Mouse (Mus musculus) left cerebral cortex, postnatal 14 days (tissue): Measurements from ENCODE around the gene Spn. TPM values are rescaled to one million over a fixed set of nuclear protein-coding genes. Genes with fewer than 3 reads are reported as not detected.
A peak's percentile ranks its signal among the peaks of the same experiment; 100 is the strongest.

Source experiments
- DNase-seq, 2 experiments: peaks; one replicate each; pipeline ENCODE4 v3.0.0; 2021 to 2022; ENCODE audit warnings: low spot score in 2 of 2, mixed read lengths in 1 of 2
- intact Hi-C: fragments of 180-260 bp; cut with DNase I; formaldehyde crosslinking; loops from one replicate; pipeline ENCODE4 v1.15.1; 2025
- total RNA-seq, 2 experiments: library from RNA; stranded (reverse); gene quantifications; 2 replicates each; pipeline ENCODE4 v1.2.3; 2021

The Spn gene
- total RNA-seq, 2 experiments from 2014 or later = 0.11 TPM; not detected in 1

DNA sequence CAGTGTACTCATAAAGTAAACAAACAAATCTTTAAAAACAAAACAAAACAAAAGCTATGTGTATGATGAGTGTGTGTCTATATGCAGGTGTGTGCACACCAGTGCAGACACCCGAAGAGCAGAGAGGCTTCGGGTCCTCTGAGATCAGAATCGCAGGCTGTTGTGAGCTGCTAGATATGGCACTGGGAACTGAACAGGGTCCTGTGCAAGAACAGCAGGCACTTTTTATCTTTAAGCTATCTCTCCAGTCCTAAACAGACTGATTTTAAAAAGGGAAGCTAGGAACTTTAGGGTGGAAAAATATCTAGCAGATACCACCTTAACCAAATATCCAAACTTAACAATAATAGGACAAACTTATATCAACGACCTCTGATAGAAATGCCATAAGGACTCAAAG, 5.0 kb upstream of the Spn start:
- no peak for DNase-seq
- intact Hi-C loops = loop anchor here (5.0 kb wide), 1 partner anchor 35 kb away; no protein-coding TSS in a partner anchor

DNA sequence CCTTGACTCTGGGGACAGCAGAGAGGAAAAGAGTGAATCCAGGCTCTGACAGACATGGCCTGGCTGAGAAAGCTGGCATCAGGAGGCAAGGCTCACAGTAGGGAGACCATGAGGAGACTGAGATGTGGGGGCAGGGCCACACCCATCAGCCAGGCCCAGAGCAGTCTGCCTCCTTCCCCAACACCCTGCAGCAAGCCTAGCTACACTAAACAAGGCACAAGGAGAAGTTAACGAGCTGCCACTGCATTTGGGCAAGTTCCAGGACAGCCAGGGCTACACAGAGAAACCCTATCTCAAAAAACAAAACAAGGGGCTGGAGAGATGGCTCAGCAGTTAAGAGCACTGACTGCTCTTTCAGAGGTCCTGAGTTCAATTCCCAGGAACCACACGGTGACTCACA, 4.6 kb upstream of the Spn start:
- DNase-seq = no peak
- intact Hi-C loops = loop anchor here (5.0 kb wide), 1 partner anchor 35 kb away; no protein-coding TSS in a partner anchor

DNA sequence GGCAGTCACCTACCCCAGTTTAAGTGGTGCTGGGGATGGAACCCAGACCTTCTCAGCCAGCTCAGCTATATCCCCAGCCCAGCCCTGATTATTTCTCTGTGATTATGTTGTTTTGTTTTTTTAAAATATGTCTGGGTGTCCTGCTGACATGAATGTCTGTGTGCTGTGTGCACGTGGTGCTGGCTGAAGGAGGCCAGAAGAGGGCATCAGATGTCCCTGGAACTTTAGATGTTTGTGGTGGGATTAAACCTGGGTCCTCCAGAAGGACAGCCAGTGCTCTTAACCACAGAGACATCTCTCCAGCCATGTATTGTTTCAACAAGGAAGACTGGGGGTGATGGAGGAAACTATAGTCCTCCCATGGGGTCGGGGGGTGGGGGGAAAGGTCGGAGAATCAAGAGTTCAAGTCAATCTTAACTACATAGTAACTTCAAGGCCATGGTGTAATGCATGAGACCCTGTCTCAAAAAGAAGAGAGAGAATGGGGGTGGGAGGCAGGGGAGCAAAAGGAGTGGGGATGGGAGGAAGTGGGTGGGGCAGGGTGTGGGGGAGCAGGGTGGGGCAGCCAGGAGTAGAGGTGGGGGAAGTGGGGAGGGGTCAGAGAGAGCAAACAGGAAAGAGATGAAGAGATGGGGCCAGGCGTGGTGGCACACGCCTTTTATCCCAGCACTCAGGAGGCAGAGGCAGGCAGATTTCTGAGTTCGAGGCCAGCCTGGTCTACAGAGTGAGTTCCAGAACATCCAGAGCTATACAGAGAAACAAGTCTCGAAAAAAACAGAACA, 3.2 kb upstream of the Spn start:
- no peak for DNase-seq
- intact Hi-C loops = loop anchor here (5.0 kb wide), 1 partner anchor 36 kb away; no protein-coding TSS in a partner anchor

DNA sequence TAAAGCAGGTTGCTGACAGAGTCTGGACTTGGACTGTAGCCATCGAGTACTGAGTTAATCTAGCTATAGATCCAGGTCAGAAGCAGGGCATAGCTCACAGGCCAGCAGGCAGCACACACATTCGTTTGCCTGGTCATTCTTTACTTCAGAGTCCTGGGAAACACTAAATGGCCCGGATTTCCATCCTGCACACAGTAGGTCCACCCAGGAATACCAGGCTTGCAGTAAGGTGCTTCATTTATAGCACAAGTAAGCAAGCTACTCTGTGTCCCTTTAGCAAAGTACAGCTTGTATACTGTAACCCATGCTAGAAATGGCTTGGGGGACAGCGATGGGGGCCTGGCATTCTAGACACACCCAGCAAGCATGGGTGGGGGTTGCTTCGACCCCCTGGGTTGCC, 1.9 kb upstream of the Spn start:
- intact Hi-C loops = no loop called here
- no peak for DNase-seq

DNA sequence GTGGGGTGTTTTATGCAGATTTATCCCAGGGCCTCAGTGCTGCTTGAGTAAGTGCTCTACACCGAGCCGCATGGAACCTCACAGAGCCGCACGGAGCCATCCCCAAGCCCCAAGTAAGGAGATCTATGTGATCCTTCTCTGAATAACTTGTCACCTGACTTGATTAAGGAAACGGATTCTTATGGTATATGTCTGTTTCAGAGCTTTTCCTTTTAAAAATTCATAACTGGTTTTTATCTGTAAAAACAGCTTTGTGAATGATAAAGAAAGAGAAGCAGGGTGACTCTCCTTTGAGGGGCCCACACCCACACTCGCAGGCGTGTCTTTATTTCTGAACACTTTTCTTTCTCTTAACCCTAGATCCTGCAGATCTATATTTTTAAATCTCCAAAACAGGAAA, 1.5 kb upstream of the Spn start:
- no peak for DNase-seq
- intact Hi-C loops = no loop called here

DNA sequence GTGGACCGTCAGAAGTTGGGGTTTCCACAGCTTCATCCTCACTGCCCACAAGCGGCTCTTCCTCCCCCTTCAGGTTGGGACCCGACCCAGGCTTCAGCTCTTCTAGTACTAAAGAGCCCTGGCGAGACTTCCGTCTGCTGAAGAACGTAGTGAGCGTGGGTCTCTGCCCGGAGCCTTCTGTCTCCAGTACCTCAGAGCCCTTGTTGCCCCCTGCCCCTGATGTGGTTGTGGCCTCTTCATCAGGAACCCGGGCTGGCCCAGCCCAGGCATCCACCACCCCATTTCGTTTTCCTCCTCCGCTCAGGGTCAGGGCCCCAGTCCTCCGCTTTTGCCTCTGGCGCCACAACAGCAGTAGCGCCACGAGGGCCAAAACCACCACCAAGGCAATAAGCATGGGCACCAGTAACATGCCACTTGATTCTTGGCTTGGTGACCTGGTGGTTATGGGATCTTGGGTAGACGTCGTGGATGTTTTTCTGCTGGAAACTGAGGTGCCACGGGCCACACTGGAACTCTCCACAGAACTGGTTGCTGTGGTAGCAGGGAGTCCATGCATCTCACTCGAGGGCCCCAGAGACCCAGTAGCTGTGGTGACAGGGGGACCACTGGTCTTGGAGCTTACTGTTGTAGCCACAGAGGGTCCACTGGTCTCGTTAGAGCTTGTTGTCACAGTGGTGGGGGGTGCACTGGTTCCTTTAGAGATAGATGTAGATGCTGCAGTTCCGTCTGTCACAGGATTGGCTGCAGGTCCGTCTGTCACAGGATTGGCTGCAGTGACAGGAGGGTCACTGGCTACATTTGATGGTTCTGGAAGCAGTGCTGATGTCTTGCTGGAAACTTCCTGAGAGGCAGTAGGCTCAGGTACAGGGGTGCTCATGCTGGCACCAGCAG, 1.2 kb downstream of the Spn start:
- no peak for DNase-seq
- intact Hi-C loops = no loop called here

DNA sequence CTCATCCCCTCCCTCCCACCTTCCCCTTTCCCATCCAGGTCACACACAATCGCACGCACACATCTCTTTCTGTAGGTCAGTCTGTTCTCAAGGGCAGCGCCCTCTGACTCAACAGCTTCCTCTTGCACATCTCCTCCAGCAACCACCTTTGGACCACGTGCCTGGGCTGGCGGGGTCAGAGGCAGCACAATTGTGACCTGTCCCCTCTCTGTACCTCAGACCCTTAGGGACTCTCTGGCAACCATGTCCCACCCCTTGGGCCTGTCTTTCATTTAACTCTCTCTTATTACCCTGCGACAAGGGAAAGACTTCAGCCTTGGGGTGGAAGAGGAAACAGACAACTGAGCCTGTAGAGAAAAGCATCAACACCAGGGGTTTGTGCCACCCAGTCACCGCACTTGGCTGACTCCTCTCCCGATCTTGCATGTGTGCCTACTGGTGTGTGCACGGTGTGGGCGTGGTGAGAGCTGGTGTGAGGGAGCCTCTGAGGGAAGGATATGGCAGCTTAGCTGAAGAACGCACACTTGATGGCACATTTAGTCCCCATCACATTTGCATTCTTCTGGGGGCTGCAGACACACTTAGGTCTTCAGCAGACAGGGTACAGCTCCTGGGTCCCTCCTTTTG, 2.7 kb downstream of the Spn start:
- DNase-seq = no peak
- intact Hi-C loops = loop anchor here (5.0 kb wide), 1 partner anchor 37 kb away; no protein-coding TSS in a partner anchor

DNA sequence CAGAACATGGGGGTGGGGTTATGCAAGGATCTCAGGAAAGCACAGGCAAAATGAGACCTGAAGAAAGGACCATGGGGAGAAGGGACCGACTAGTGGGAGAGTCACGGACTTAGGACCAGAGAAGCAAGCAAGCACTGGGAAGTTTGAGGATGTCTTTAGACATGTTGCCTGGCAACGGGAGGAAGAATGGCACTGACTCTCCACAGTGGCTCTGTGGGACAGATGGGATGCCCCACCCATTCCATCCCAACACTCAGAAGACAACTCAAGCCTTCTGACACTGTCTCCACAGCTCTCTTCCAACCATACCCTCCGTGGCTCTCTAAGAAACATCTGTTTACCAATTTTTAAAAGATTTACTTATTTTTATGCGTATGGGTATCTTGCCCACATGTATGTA, 4.5 kb downstream of the Spn start:
- intact Hi-C loops = loop anchor here (5.0 kb wide), 1 partner anchor 39 kb away; no protein-coding TSS in a partner anchor
- no peak for DNase-seq

DNA sequence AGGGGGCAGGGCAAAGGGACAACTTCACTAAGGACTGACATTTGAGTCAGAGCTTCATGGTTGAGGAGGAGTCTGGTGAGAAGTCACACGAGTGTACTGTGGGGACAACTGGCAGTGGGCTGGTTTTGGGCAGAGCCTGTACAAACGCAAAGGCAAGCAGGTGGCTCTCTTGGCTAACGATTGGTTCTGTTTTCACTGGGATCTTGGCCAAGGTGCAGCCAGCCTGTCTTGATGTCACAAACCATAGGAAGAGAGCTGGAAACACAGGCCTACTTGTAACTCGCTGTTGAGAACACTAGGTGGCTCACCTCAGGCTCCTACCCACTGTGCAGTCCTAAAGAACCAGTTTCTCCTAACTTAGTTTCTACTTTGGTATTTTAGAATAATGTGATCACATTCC, 8.0 kb downstream of the Spn start:
- DNase-seq = peak; percentile 49 to 85
- intact Hi-C loops = loop anchor here (5.0 kb wide), 1 partner anchor 43 kb away; no protein-coding TSS in a partner anchor

DNA sequence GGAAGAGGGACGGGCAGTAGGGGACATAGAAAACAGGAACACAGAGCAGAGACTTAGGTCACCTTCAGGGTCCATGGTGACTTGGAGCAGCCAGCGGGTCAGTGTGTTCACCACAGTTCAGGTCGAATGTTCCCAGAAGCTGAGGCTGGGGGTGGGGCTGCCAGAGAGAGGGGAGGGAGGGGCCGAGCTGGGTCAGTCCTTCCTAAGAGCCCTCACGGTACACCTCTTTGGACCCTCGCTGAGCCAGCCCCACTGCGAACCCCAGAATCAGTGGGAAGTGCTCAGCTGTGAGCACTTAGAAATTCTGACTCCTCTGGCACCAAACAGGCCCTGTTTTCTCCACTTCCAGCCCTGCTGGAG, 15.7 kb downstream of the Spn start, which contains the start of gene Qprt:
Gene Qprt (minus strand): TSS at position 316 of the 360 bp plus-strand sequence.
- DNase-seq = no peak
- intact Hi-C loops = no loop called here

DNA sequence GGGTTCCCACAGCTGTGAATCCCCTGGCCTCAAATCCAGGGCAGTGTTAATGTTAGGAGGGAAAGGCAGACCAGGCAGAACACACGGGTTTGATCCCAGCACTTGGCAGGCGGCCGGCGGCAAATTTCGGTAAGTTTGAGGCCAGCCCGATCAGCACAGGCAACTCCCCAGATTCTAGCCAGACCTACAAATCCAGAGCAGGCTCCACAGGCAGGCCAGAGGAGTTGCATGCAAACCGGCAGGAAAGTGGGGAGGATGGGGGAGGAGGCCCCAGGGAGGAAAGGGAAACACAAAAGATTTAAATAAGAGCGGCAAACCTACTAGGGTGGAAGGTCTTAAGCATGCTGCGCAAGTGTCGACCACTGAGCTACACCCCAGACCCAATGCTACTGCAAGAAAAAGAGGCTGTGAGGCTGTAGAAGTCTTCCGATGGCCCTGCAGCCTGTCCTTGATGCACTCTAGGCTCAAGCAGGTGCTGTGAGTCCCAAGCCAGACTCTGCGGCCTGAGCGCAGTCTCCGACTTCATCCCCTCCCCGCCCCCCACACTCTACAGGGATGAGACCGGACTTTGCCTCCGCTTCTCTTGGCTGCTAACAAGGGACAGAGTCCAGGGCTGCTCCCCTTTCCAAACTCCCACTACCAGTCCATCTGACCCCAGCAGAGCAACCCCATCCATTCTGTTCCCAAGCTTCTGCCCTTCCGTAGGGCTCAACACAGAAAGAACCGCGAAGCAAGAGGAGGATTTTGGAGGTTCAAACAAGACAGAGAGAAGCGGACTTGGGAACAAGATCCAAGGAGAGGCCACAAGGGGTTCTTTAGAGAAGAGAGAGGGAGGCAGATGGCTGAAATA, 16.3 kb downstream of the Spn start:
- DNase-seq = no peak

DNA sequence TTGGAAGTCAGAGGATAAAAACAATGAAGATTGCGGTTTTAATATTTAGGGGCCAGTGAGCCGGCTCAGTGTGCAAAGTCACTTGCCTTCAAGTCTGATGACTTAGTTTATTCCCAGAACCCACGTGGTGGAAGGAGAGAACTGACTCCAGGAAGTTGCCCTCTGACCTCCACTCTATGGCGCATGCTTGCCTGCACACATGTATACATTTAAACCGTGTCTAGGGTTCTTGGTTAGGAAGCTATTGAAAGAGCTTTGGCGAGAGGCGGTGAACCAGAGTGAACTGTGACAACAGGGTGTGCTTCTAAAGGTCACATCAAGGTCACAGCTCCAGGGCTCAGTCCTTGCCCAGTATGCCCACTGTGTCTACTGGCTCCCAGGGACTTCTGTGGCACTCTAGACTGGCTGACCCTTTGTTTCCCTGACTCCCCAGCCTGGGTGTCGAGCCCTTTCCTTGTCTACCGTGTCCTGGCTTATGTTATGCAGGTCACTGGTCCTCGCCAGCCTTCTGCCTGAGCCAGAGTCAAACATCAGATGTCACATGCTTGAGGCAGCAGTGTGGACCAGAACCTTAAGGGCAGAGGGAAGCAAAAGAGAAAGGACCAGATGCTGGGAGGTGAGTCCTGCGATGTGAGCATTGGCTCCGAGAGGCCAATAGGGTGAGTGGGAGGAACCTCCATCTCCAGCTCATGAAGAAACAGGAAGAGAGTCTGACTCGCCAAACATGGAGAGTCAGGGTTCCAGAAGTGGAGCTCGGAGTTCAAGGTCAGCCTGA, 18.8 kb downstream of the Spn start:
- intact Hi-C loops = no loop called here
- no peak for DNase-seq

More for the DNA sequence above, 16.3 kb downstream of the Spn start:
- intact Hi-C loops = no loop called here

DNA sequence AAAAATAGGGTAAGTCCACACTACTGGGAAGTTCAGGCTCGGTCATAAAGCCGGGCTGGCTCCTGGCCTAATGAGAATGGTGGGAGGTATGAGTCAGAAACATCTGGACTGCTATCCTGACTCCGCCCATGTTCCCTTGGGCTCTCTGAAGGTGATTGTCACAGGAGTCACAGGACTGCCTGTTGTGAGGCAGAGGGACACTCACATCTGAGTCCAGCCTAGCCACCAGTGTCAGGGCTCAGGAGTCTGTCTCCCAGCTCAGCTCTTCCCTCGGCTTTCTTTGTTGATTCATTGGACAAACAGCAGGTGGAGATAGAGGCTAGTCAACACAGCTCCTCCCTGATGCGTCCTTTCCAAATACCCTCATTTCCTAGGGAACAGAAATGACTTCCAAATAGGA, 19.7 kb downstream of the Spn start:
- intact Hi-C loops = loop anchor here (2.0 kb wide), 1 partner anchor 67 kb away; no protein-coding TSS in a partner anchor
- DNase-seq = no peak

DNA sequence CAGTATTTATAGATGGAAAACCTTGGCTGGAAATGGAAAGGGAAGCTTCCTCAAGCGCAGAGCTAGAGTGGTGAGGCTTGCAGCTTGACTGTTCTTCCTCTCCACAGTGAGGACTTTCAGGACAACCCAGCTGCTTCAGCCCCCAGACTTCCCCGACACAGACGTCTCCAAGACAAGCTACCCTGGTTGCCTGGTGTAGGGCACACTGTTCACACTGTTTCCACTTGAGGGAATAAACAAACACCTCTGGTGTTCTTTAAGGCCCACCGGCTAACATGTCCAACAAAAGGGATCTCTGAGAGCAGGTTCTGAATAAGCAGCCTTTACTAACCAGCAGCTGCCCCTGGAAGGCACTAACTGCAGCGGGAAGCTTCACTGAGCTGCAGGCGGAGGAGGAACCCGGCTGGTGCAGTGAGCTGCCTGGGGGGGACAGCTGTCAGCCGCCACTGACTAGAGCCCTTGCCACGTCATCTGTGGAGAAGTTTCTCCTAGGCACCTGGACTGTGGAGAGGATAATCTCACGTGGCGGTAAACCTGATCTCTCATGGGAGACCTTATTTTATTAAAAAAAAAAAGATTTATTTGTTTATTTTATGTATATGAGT, 21.2 kb downstream of the Spn start:
- intact Hi-C loops = loop anchor here (2.0 kb wide), 1 partner anchor 68 kb away; no protein-coding TSS in a partner anchor
- DNase-seq = peak; percentile 48 to 61

DNA sequence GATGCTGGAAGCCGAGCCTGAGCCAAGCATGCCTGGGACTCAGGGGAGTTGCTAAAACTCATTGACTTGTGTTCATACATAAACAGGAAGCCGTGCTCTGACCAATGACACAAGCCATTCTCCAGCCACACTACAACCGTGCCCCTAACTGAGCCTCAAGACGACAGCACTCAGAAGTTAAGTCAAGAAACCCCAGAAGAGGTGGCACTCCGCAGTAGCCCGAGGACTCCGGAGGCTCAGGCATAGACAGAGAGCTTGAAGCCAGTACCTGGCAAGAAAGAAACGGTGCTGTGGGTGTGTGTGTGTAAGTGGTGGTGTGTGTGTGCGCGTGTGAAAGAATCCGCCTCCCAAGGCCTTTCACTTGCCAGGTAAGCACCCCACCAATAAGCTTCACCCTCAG, 22.7 kb downstream of the Spn start:
- intact Hi-C loops = no loop called here
- DNase-seq = no peak

DNA sequence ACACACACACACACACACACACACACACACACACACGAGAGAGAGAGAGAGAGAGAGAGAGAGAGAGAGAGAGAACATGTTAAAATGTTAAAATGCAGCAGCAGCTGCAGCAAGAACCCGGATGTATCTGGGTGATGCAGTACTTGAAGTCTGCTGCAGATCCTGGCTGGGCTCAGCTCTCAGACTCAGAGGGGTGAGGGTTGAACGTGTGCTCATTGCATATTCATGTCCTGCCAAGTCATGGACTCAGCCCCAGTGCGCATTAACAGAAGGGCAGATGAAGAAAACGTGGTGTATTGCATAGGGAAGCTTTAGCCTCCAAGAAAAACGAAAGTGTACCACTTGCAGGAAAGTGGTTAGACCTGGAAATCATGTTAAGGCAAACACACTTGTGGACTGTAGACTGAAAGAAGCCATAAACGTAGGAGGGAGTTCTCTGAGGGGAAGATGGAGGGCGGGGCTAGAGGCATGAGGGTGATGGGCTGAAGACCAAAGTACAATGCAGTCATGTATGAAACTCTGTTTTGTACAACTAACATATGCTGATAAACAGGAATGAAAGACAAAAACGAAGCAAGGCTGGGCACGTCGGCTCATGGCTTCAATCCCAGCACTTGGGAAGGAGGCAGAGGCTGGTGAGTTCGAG, 23.9 kb downstream of the Spn start:
- intact Hi-C loops = no loop called here
- DNase-seq = no peak

DNA sequence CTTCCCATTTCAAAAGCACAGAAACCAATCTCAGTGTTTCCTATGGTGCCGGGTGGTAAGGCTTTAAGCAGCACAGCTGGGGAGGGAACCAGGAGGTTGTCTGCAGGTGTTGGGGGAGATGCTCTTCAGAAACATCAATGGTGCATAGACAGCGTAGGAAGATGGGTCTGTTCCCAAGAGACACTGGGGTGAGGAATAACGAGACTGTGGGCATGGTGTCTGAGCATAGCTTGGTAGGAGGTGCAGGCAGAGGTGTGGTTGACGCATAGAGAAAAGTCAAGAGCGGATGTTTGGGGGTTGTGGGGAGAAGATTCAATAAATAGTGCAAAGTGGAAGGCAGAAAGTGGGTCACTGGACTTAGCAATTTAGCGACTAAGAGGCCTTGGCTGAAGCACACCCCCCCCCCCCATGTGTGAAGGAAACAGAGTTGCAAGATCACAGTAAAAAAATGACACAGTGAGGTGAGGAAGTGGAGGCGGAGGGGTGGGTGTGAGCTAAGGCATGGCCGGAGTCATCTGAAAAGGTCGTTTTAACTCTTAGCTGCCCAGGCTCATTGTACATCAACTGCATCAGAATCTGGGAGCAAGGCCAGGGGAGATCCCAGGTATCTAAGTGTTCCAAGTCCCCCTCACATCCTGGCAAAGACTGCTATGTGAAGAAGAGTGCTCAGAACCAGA, 24.6 kb downstream of the Spn start:
- no peak for DNase-seq
- intact Hi-C loops = no loop called here
